Mouse (Mus musculus) ES-E14 (cell line): ENCODE results near the gene Pid1. TPM values are rescaled to one million over a fixed set of nuclear protein-coding genes. Genes with fewer than 3 reads are reported as not detected.
A peak's percentile ranks its signal among the peaks of the same experiment; 100 is the strongest.

ENCODE experiments used
- DNase-seq: peaks from one replicate; pipeline ENCODE4 v3.0.0-alpha.2; 2013; ENCODE audit warnings: low read depth, low spot score
- H3K27ac ChIP-seq: 2 replicates; pipeline ENCODE4 v1.5.1; 2012; ENCODE audit warnings: low read depth, mild to moderate bottlenecking, low read length, moderate library complexity, mixed read lengths; ENCODE audit not compliant: poor library complexity, insufficient read depth, severe bottlenecking
- H3K36me3 ChIP-seq: 2 replicates; pipeline ENCODE4 v1.6.1; 2012; ENCODE audit warnings: mild to moderate bottlenecking, low read length, moderate library complexity, mixed read lengths; ENCODE audit not compliant: control insufficient read depth, poor library complexity, insufficient read depth, severe bottlenecking
- H3K4me1 ChIP-seq, 2 experiments: fragments of 150-350 bp in 1 of 2; sonication (generic) in 1 of 2; 2 replicates each; pipeline ENCODE4 v1.6.1; 2012; ENCODE audit warnings: low read length in 2 of 2, mild to moderate bottlenecking in 1 of 2, mixed read lengths in 1 of 2; ENCODE audit not compliant: control insufficient read depth in 2 of 2, insufficient read depth in 2 of 2, poor library complexity in 1 of 2
- H3K4me3 ChIP-seq, 2 experiments: fragments of 150-350 bp in 1 of 2; sonication (generic) in 1 of 2; 2 replicates each; pipeline ENCODE4 v1.5.1; 2012; ENCODE audit warnings: low read length in 2 of 2, low read depth in 1 of 2, mild to moderate bottlenecking in 1 of 2, mixed read lengths in 1 of 2; ENCODE audit not compliant: insufficient read depth in 1 of 2, poor library complexity in 1 of 2, severe bottlenecking in 1 of 2
- H3K9ac ChIP-seq: 2 replicates; pipeline ENCODE4 v1.6.1; 2012; ENCODE audit warnings: low read depth, mild to moderate bottlenecking, low read length, mixed read lengths; ENCODE audit not compliant: poor library complexity, insufficient read depth, severe bottlenecking
- H3K9me3 ChIP-seq: fragments of 150-350 bp; sonication (generic); 2 replicates; pipeline ENCODE4 v1.6.1; 2012; ENCODE audit warnings: low read depth, mild to moderate bottlenecking, low read length; ENCODE audit not compliant: control insufficient read depth, insufficient read depth
- CHD2 ChIP-seq: IDR thresholded peaks from 2 replicates; pipeline ENCODE4 v1.6.1; 2014; ENCODE audit warnings: mild to moderate bottlenecking, low read depth, low read length, inconsistent platforms
- HCFC1 ChIP-seq: IDR thresholded peaks from 2 replicates; pipeline ENCODE4 v1.6.1; 2012; ENCODE audit warnings: low read length, inconsistent platforms, borderline replicate concordance; ENCODE audit not compliant: insufficient read depth
- MAFK ChIP-seq: IDR thresholded peaks from 2 replicates; pipeline ENCODE4 v1.6.1; 2014; ENCODE audit warnings: mild to moderate bottlenecking, low read depth, low read length, inconsistent platforms; ENCODE audit not compliant: insufficient read depth
- ZC3H11A ChIP-seq: IDR thresholded peaks from 2 replicates; pipeline ENCODE4 v1.6.1; 2012; ENCODE audit warnings: low read depth, mild to moderate bottlenecking, inconsistent platforms, low read length, borderline replicate concordance
- ZNF384 ChIP-seq: IDR thresholded peaks from 2 replicates; pipeline ENCODE4 v1.6.1; 2012; ENCODE audit warnings: low read depth, low read length, inconsistent platforms
- in situ Hi-C, 2 experiments: fragments of 600-800 bp; cut with MboI; formaldehyde crosslinking; loops; one replicate each; pipeline ENCODE4 v1.15.1; 2025; ENCODE audit warnings: low sequenced_read_pairs in 2 of 2, inconsistent platforms in 1 of 2; ENCODE audit not compliant: unreplicated experiment in 2 of 2
- total RNA-seq: library from RNA; depleted of rRNA; stranded (reverse); fragments of 300-350 nt; gene quantifications from 2 replicates; pipeline ENCODE4 v1.2.3, GENCODE M21; 2012

Pid1 gene
- total RNA-seq, 1 experiment: 13.3 TPM

- TF ChIP-seq MAFK (no peak), HCFC1 (no peak), ZNF384 (no peak), ZC3H11A (no peak), CHD2 (no peak)
- Histone ChIP-seq H3K36me3 (no peaks in the 10 kb centered on the region), H3K9ac (peak overlapping the region; percentile 55), H3K4me1 (peaks cover 0 to 6% of the 10 kb centered on the region in 2 experiments; a peak in 2 of 4 replicates), H3K9me3 (no peaks in the 10 kb centered on the region), H3K27ac (no peak overlapping the region), H3K4me3 (peak overlapping the region; percentile 18 to 48; a peak in 2 of 4 replicates)
- DNase-seq: no peak
- in situ Hi-C loops: no loop called here
These were observed 40.9 kb upstream of the Pid1 start for GRCm38 (mm10) chr1:84404880-84405279.

DNA sequence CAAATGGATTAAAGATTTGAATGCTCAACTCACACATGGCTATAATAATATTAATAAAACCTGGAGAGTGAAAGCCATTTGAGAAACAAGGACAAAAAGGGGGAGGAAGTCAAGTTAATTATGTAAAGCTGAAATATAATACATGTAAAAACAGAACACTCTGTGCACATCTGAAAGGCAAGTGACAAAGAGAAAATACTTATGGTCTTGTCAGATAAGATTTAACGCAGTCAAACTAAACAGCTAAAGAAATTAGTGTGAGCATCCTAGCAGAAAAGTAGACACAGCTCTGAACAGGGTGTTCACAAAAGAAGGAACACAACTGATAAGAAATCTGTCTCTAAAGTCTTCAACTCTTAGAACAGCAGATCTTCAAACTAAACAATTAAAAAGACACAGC is 38.2 kb upstream of the Pid1 start:
- H3K4me1 ChIP-seq: peaks cover 0 to 6% of the 10 kb centered on the region in 2 experiments; a peak in 2 of 4 replicates
- DNase-seq: no peak
- TF ChIP-seq MAFK (no peak), ZNF384 (no peak), ZC3H11A (no peak)
- no peak overlapping the region for H3K4me3 ChIP-seq
- no peak overlapping the region for H3K9ac ChIP-seq
- in situ Hi-C loops: no loop called here
- no peaks in the 10 kb centered on the region for H3K9me3 ChIP-seq
- no peak overlapping the region for H3K27ac ChIP-seq
- H3K36me3 ChIP-seq: no peaks in the 10 kb centered on the region

GRCm38 (mm10) chr1:84399671-84400070 is 35.7 kb upstream of the Pid1 start:
- TF ChIP-seq ZC3H11A (no peak), CHD2 (no peak), HCFC1 (no peak)
- H3K4me3 ChIP-seq: no peak overlapping the region
- no peak overlapping the region for H3K9ac ChIP-seq
- H3K36me3 ChIP-seq: no peaks in the 10 kb centered on the region
- H3K9me3 ChIP-seq: no peaks in the 10 kb centered on the region
- DNase-seq: no peak
- in situ Hi-C loops: no loop called here
- no peaks in the 10 kb centered on the region; a peak in 1 of 4 replicates for H3K4me1 ChIP-seq
- no peak overlapping the region for H3K27ac ChIP-seq

GRCm38 (mm10) chr1:84399118-84399517 is 35.1 kb upstream of the Pid1 start:
- no peak for DNase-seq
- Histone ChIP-seq H3K9me3 (no peaks in the 10 kb centered on the region), H3K36me3 (no peaks in the 10 kb centered on the region), H3K27ac (no peak overlapping the region), H3K4me3 (no peak overlapping the region), H3K9ac (no peak overlapping the region), H3K4me1 (no peaks in the 10 kb centered on the region)
- no peak for TF ChIP-seq ZC3H11A
- no peak for TF ChIP-seq MAFK
- TF ChIP-seq HCFC1: no peak
- in situ Hi-C loops: no loop called here

DNA sequence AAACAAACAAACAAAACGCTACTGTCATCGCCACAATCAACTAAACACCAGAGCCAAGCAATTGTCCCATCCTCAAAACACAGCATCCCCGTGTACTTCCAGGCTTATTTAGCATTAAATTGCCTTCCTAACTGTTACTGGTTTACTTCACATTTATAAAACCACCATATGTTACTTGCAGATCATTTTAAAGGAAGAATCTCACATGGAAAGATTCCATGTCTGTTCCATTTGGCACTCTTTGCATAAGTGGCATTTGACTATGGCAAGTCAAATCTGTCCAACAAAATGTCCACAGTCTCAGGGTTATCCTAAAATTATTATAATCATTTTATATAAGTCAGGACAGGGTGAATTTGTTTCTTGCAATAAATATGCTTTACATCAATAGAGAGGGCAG is 32.8 kb upstream of the Pid1 start:
- no peak for DNase-seq
- H3K27ac ChIP-seq: no peak overlapping the region
- H3K4me1 ChIP-seq: no peaks in the 10 kb centered on the region
- in situ Hi-C loops: no loop called here
- no peak overlapping the region for H3K9ac ChIP-seq
- H3K4me3 ChIP-seq: no peak overlapping the region
- H3K9me3 ChIP-seq: no peaks in the 10 kb centered on the region
- no peak for TF ChIP-seq HCFC1
- TF ChIP-seq ZC3H11A: no peak
- no peak for TF ChIP-seq ZNF384
- TF ChIP-seq MAFK: no peak
- no peak for TF ChIP-seq CHD2
- no peaks in the 10 kb centered on the region for H3K36me3 ChIP-seq
